Mouse (Mus musculus): ENCODE data around the gene Sez6l. TPM values are rescaled to one million over a fixed set of nuclear protein-coding genes. Genes with fewer than 3 reads are reported as not detected.

The Sez6l gene
- total RNA-seq, 1 experiment from 2014 or later: 0.67 TPM

GRCm38 (mm10) chr5:112551975-112552728 is 24.8 kb downstream of the Sez6l start:
- ATAC-seq (replicated peaks; ENCODE audit: insufficient number of reproducible peaks, low FRiP score, low TSS enrichment, poor library complexity, severe bottlenecking): no peak

GRCm38 (mm10) chr5:112548846-112549620 is 28.0 kb downstream of the Sez6l start:
- no peak for ATAC-seq (replicated peaks; ENCODE audit: insufficient number of reproducible peaks, low FRiP score, low TSS enrichment, poor library complexity, severe bottlenecking)

GRCm38 (mm10) chr5:112546771-112547170 is 30.2 kb downstream of the Sez6l start:
- ATAC-seq (replicated peaks; ENCODE audit: insufficient number of reproducible peaks, low FRiP score, low TSS enrichment, poor library complexity, severe bottlenecking): no peak

- no peak for ATAC-seq (replicated peaks; ENCODE audit: insufficient number of reproducible peaks, low FRiP score, low TSS enrichment, poor library complexity, severe bottlenecking)
Measured at GRCm38 (mm10) chr5:112538295-112538694, 38.7 kb downstream of the Sez6l start.

- no peak for ATAC-seq (replicated peaks; ENCODE audit: insufficient number of reproducible peaks, low FRiP score, low TSS enrichment, poor library complexity, severe bottlenecking)
Measured at GRCm38 (mm10) chr5:112535868-112536267, 41.1 kb downstream of the Sez6l start.

- ATAC-seq (replicated peaks; ENCODE audit: insufficient number of reproducible peaks, low FRiP score, low TSS enrichment, poor library complexity, severe bottlenecking): no peak
Measured at GRCm38 (mm10) chr5:112534146-112534545, 42.8 kb downstream of the Sez6l start.

GRCm38 (mm10) chr5:112533312-112534075 is 43.5 kb downstream of the Sez6l start:
- no peak for ATAC-seq (replicated peaks; ENCODE audit: insufficient number of reproducible peaks, low FRiP score, low TSS enrichment, poor library complexity, severe bottlenecking)

- ATAC-seq (replicated peaks; ENCODE audit: insufficient number of reproducible peaks, low FRiP score, low TSS enrichment, poor library complexity, severe bottlenecking): no peak
Measured at GRCm38 (mm10) chr5:112532894-112533293, 44.1 kb downstream of the Sez6l start.

- ATAC-seq (replicated peaks; ENCODE audit: insufficient number of reproducible peaks, low FRiP score, low TSS enrichment, poor library complexity, severe bottlenecking): no peak
Measured at GRCm38 (mm10) chr5:112532210-112532609, 44.8 kb downstream of the Sez6l start.

- no peak for ATAC-seq (replicated peaks; ENCODE audit: insufficient number of reproducible peaks, low FRiP score, low TSS enrichment, poor library complexity, severe bottlenecking)
Measured at GRCm38 (mm10) chr5:112531111-112531510, 45.9 kb downstream of the Sez6l start.

- ATAC-seq (replicated peaks; ENCODE audit: insufficient number of reproducible peaks, low FRiP score, low TSS enrichment, poor library complexity, severe bottlenecking): no peak
Measured at GRCm38 (mm10) chr5:112526936-112527335, 50.0 kb downstream of the Sez6l start.

- no peak for ATAC-seq (replicated peaks; ENCODE audit: insufficient number of reproducible peaks, low FRiP score, low TSS enrichment, poor library complexity, severe bottlenecking)
Measured at GRCm38 (mm10) chr5:112526435-112526834, 50.5 kb downstream of the Sez6l start.

GRCm38 (mm10) chr5:112525980-112526379 is 51.0 kb downstream of the Sez6l start:
- no peak for ATAC-seq (replicated peaks; ENCODE audit: insufficient number of reproducible peaks, low FRiP score, low TSS enrichment, poor library complexity, severe bottlenecking)

- ATAC-seq (replicated peaks; ENCODE audit: insufficient number of reproducible peaks, low FRiP score, low TSS enrichment, poor library complexity, severe bottlenecking): no peak
Measured at GRCm38 (mm10) chr5:112525271-112525670, 51.7 kb downstream of the Sez6l start.

- no peak for ATAC-seq (replicated peaks; ENCODE audit: insufficient number of reproducible peaks, low FRiP score, low TSS enrichment, poor library complexity, severe bottlenecking)
Measured at GRCm38 (mm10) chr5:112523796-112524195, 53.2 kb downstream of the Sez6l start.

- no peak for ATAC-seq (replicated peaks; ENCODE audit: insufficient number of reproducible peaks, low FRiP score, low TSS enrichment, poor library complexity, severe bottlenecking)
Measured at GRCm38 (mm10) chr5:112523331-112523730, 53.7 kb downstream of the Sez6l start.

- ATAC-seq (replicated peaks; ENCODE audit: insufficient number of reproducible peaks, low FRiP score, low TSS enrichment, poor library complexity, severe bottlenecking): no peak
Measured at GRCm38 (mm10) chr5:112521703-112522527, 55.1 kb downstream of the Sez6l start.

- no peak for ATAC-seq (replicated peaks; ENCODE audit: insufficient number of reproducible peaks, low FRiP score, low TSS enrichment, poor library complexity, severe bottlenecking)
Measured at GRCm38 (mm10) chr5:112520826-112521702, 55.9 kb downstream of the Sez6l start.
